Mouse (Mus musculus) liver, embryonic 16.5 days (tissue): ENCODE results near the gene Mapk12. TPM values are rescaled to one million over a fixed set of nuclear protein-coding genes. Genes with fewer than 3 reads are reported as not detected.

Experiments
- ATAC-seq: fragments of 200-750 bp; cut with Nextera tagmentation; 2 replicates; pipeline ENCODE4 v1.8.0; 2017; ENCODE audit warnings: low read depth, mild to moderate bottlenecking, moderate number of reproducible peaks, moderate library complexity
- H3K27ac ChIP-seq: fragments of 300-500 bp; sonication (generic); 2 replicates; pipeline ENCODE4 v1.5.1; 2014; ENCODE audit warnings: mild to moderate bottlenecking, low read length
- H3K27me3 ChIP-seq: fragments of 300-500 bp; sonication (generic); 2 replicates; pipeline ENCODE4 v1.6.1; 2014; ENCODE audit warnings: low read depth, low read length, mixed read lengths; ENCODE audit not compliant: control insufficient read depth, insufficient read depth
- H3K36me3 ChIP-seq: fragments of 300-500 bp; sonication (generic); 2 replicates; pipeline ENCODE4 v1.6.1; 2014; ENCODE audit warnings: mild to moderate bottlenecking; ENCODE audit not compliant: control insufficient read depth, insufficient read depth
- H3K4me1 ChIP-seq: fragments of 300-500 bp; sonication (generic); 2 replicates; pipeline ENCODE4 v1.6.1; 2014; ENCODE audit warnings: low read depth, low read length, mixed read lengths; ENCODE audit not compliant: control insufficient read depth
- H3K4me2 ChIP-seq: fragments of 300-500 bp; sonication (generic); 2 replicates; pipeline ENCODE4 v1.6.1; 2014; ENCODE audit warnings: low read depth, low read length, mixed read lengths
- H3K4me3 ChIP-seq: fragments of 300-500 bp; sonication (generic); 2 replicates; pipeline ENCODE4 v1.5.1; 2014; ENCODE audit warnings: low read depth, mild to moderate bottlenecking, low read length
- H3K9ac ChIP-seq: fragments of 300-500 bp; sonication (generic); 2 replicates; pipeline ENCODE4 v1.6.1; 2014; ENCODE audit warnings: low read depth, low read length
- H3K9me3 ChIP-seq: fragments of 300-500 bp; sonication (generic); replicated peaks from 2 replicates; pipeline ENCODE4 v1.6.1; 2016; ENCODE audit warnings: low read length; ENCODE audit not compliant: control insufficient read depth
- WGBS: fragments of 180-500 bp; shearing (Covaris S2); extraction: QIAGEN DNeasy Blood & Tissue Kit; methylation state at CpG from one replicate; pipeline ENCODE4 v1.1.7; 2014; ENCODE audit not compliant: insufficient replicate concordance; 5-methylcytosine and 5-hydroxymethylcytosine counted together
- polyA plus RNA-seq: library from polyadenylated mRNA; unstranded; fragments of >200 nt; fragmentation: Nextera tagmentation; extraction: Ambion mirVana; gene quantifications from 2 replicates; pipeline ENCODE4 v1.2.1, GENCODE M21; 2015

The Mapk12 gene
- polyA plus RNA-seq = 1.1 and 1.9 TPM in 2 replicates

- Histone ChIP-seq H3K9ac (no peak within 1 kb of the TSS), H3K4me1 (no peaks in the 10 kb centered on the region), H3K27me3 (peaks cover 76% of the 10 kb centered on the region), H3K36me3 (no peaks in the 10 kb centered on the region), H3K9me3 (no peaks in the 10 kb centered on the region), H3K4me3 (peak within 1 kb of the TSS; percentile 42), H3K27ac (no peak within 1 kb of the TSS), H3K4me2 (peak within 1 kb of the TSS; percentile 42)
- ATAC-seq = 0 out of 2 replicates have a peak, but pooled peaks have one; percentile 40
- 1% methylated on average over 21 of the region's 21 CpGs for WGBS
Measured at GRCm38 (mm10) chr15:89140659-89141252, at the start of gene Mapk12. Mapk12 (minus strand) TSS chr15:89140703.

GRCm38 (mm10) chr15:89184937-89185227 is 44.4 kb upstream of the Mapk12 start:
- no peak overlapping the region for H3K4me2 ChIP-seq
- no peaks in the 10 kb centered on the region for H3K36me3 ChIP-seq
- peaks cover 21% of the 10 kb centered on the region for H3K27me3 ChIP-seq
- 71% methylated on average over 5 of the region's 5 CpGs for WGBS
- no peak overlapping the region for H3K27ac ChIP-seq
- H3K9me3 ChIP-seq = no peaks in the 10 kb centered on the region
- ATAC-seq = no peak
- no peak overlapping the region for H3K9ac ChIP-seq
- no peak overlapping the region for H3K4me3 ChIP-seq
- no peaks in the 10 kb centered on the region for H3K4me1 ChIP-seq

GRCm38 (mm10) chr15:89184141-89184936 is 43.8 kb upstream of the Mapk12 start:
- Histone ChIP-seq H3K4me3 (no peak overlapping the region), H3K4me1 (no peaks in the 10 kb centered on the region), H3K27me3 (peaks cover 26% of the 10 kb centered on the region), H3K9me3 (no peaks in the 10 kb centered on the region), H3K4me2 (no peak overlapping the region), H3K9ac (no peak overlapping the region), H3K27ac (no peak overlapping the region), H3K36me3 (no peaks in the 10 kb centered on the region)
- ATAC-seq = no peak
- WGBS = 59% methylated on average over 5 of the region's 5 CpGs

- ATAC-seq = no peak
- 65% methylated on average over 5 of the region's 5 CpGs for WGBS
- H3K4me1 ChIP-seq = peaks cover 10% of the 10 kb centered on the region
Measured at GRCm38 (mm10) chr15:89182842-89183241, 42.3 kb upstream of the Mapk12 start.

GRCm38 (mm10) chr15:89182328-89182741 is 41.8 kb upstream of the Mapk12 start:
- no peak for ATAC-seq
- H3K9me3 ChIP-seq = no peaks in the 10 kb centered on the region
- H3K9ac ChIP-seq = no peak overlapping the region
- H3K4me3 ChIP-seq = no peak overlapping the region
- H3K27me3 ChIP-seq = peaks cover 35% of the 10 kb centered on the region
- peaks cover 13% of the 10 kb centered on the region for H3K4me1 ChIP-seq
- no peak overlapping the region for H3K27ac ChIP-seq
- 23% methylated on average over 6 of the region's 6 CpGs for WGBS
- no peak overlapping the region for H3K4me2 ChIP-seq
- no peaks in the 10 kb centered on the region for H3K36me3 ChIP-seq

More at GRCm38 (mm10) chr15:89182842-89183241, 42.3 kb upstream of the Mapk12 start:
- Histone ChIP-seq H3K4me2 (no peak overlapping the region), H3K27me3 (peaks cover 35% of the 10 kb centered on the region), H3K36me3 (no peaks in the 10 kb centered on the region), H3K9me3 (no peaks in the 10 kb centered on the region), H3K9ac (no peak overlapping the region), H3K4me3 (no peak overlapping the region), H3K27ac (no peak overlapping the region)

- 31% methylated on average over 10 of the region's 10 CpGs for WGBS
- peaks cover 35% of the 10 kb centered on the region for H3K27me3 ChIP-seq
Measured at GRCm38 (mm10) chr15:89181561-89182270, 41.2 kb upstream of the Mapk12 start.

GRCm38 (mm10) chr15:89180571-89181229 is 40.2 kb upstream of the Mapk12 start, which contains the start of gene Plxnb2:
Plxnb2 (minus strand) TSS chr15:89180788.
- ATAC-seq = peak; percentile 71
- H3K9me3 ChIP-seq = no peaks in the 10 kb centered on the region
- H3K4me1 ChIP-seq = peaks cover 25% of the 10 kb centered on the region
- peak within 1 kb of the TSS; percentile 42 for H3K9ac ChIP-seq
- under 1% methylated on average over 61 of the region's 72 CpGs for WGBS
- H3K27me3 ChIP-seq = peaks cover 35% of the 10 kb centered on the region
- H3K4me3 ChIP-seq = peak within 1 kb of the TSS; percentile 62
- peak within 1 kb of the TSS; percentile 92 for H3K27ac ChIP-seq
- H3K4me2 ChIP-seq = peak within 1 kb of the TSS; percentile 54
- H3K36me3 ChIP-seq = no peaks in the 10 kb centered on the region

More at GRCm38 (mm10) chr15:89181561-89182270, 41.2 kb upstream of the Mapk12 start:
- H3K4me2 ChIP-seq = no peak overlapping the region
- no peak for ATAC-seq
- no peak overlapping the region for H3K4me3 ChIP-seq
- H3K4me1 ChIP-seq = peaks cover 19% of the 10 kb centered on the region
- H3K36me3 ChIP-seq = no peaks in the 10 kb centered on the region
- no peak overlapping the region for H3K9ac ChIP-seq
- no peak overlapping the region for H3K27ac ChIP-seq
- no peaks in the 10 kb centered on the region for H3K9me3 ChIP-seq

GRCm38 (mm10) chr15:89180081-89180541 is 39.6 kb upstream of the Mapk12 start:
- ATAC-seq = no peak

More at GRCm38 (mm10) chr15:89180081-89180541, 39.6 kb upstream of the Mapk12 start:
- Histone ChIP-seq H3K4me1 (peaks cover 25% of the 10 kb centered on the region), H3K36me3 (no peaks in the 10 kb centered on the region), H3K9me3 (no peaks in the 10 kb centered on the region), H3K27ac (peak overlapping the region; percentile 92), H3K9ac (peak overlapping the region; percentile 8), H3K4me3 (peak overlapping the region; percentile 62), H3K4me2 (peak overlapping the region; percentile 54), H3K27me3 (peaks cover 35% of the 10 kb centered on the region)
- 4% methylated on average over 26 of the region's 26 CpGs for WGBS
